Mouse (Mus musculus) small intestine, adult 2 months (tissue): Measurements from ENCODE around the gene Rpl12.

Experiments used
- CTCF ChIP-seq: fragments of 200-500 bp; IDR thresholded peaks from 2 replicates; pipeline ENCODE4 v1.5.1; 2012; ENCODE audit warnings: low read depth, mild to moderate bottlenecking, control low read depth, inconsistent platforms, low read length, moderate library complexity, mixed read lengths; ENCODE audit not compliant: insufficient replicate concordance, insufficient read length; ENCODE audit errors: extremely low read depth
- POLR2A ChIP-seq: fragments of 200-500 bp; IDR thresholded peaks from 2 replicates; pipeline ENCODE4 v1.6.1; 2012; ENCODE audit warnings: low read depth, mild to moderate bottlenecking, control low read depth, inconsistent platforms, low read length, moderate library complexity

DNA sequence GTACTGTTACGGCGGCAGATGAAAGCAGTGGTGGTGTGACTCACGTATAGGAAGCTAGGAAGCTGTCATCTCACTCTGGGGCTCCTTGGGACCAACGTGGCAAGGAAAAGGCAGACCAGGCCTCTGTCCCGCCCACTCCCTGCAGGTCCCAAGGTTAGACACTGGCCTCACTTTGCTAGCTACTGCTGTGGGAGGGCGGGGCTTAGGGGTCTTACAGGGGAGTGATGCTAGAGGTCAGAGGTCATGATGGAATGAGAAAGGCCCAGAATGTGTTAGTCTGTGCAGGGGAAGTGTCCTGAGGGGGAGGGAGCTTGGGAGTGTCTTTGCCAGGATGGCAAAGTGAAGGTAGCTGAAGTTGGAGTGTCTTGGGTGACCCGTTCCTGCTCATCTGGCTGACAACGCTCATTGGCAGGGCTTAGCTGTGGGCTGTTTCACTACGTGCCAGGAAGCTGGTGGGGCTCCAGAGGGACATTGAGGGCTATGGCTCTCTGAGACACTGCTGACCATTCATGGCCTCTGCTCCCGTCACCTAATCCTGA, 37.0 kb upstream of the Rpl12 start:
- TF ChIP-seq POLR2A (no peak), CTCF (no peak)
